Mouse (Mus musculus) limb, embryonic 11.5 days (tissue): ENCODE data around the gene Olfr920. TPM values are rescaled to one million over a fixed set of nuclear protein-coding genes. Genes with fewer than 3 reads are reported as not detected.

Experiments
- ATAC-seq: fragments of 200-750 bp; cut with Nextera tagmentation; 2 replicates; pipeline ENCODE4 v1.8.0; 2017; ENCODE audit warnings: low read depth; ENCODE audit not compliant: insufficient number of reproducible peaks, low FRiP score, low TSS enrichment
- DNase-seq: peaks from one replicate; pipeline ENCODE4 v3.0.0-alpha.2; 2015; ENCODE audit warnings: low spot score
- H3K27ac ChIP-seq: fragments of 300-500 bp; sonication (generic); replicated peaks from 2 replicates; pipeline ENCODE4 v1.5.1; 2014; ENCODE audit warnings: low read depth, mild to moderate bottlenecking, low read length
- H3K27me3 ChIP-seq: fragments of 300-500 bp; sonication (generic); 2 replicates; pipeline ENCODE4 v1.6.1; 2014; ENCODE audit warnings: mild to moderate bottlenecking, low read length, mixed read lengths; ENCODE audit not compliant: control insufficient read depth, insufficient read depth
- H3K36me3 ChIP-seq: fragments of 300-500 bp; sonication (generic); 2 replicates; pipeline ENCODE4 v1.6.1; 2014; ENCODE audit warnings: mild to moderate bottlenecking, low read length, moderate library complexity, mixed read lengths; ENCODE audit not compliant: control insufficient read depth, insufficient read depth
- H3K4me1 ChIP-seq: fragments of 300-500 bp; sonication (generic); 2 replicates; pipeline ENCODE4 v1.6.1; 2014; ENCODE audit warnings: low read length, mixed read lengths; ENCODE audit not compliant: control insufficient read depth, insufficient read depth
- H3K4me2 ChIP-seq: fragments of 300-500 bp; sonication (generic); 2 replicates; pipeline ENCODE4 v1.6.1; 2014; ENCODE audit warnings: low read depth, mild to moderate bottlenecking, moderate library complexity; ENCODE audit not compliant: severe bottlenecking
- H3K4me3 ChIP-seq: fragments of 300-500 bp; sonication (generic); 2 replicates; pipeline ENCODE4 v1.5.1; 2014; ENCODE audit warnings: low read depth, low read length
- H3K9ac ChIP-seq: fragments of 300-500 bp; sonication (generic); 2 replicates; pipeline ENCODE4 v1.6.1; 2014; ENCODE audit warnings: mild to moderate bottlenecking, low read length
- H3K9me3 ChIP-seq: fragments of 300-500 bp; sonication (generic); 2 replicates; pipeline ENCODE4 v1.6.1; 2016; ENCODE audit warnings: low read length; ENCODE audit not compliant: control insufficient read depth
- WGBS: fragments of 180-500 bp; shearing (Covaris S2); extraction: QIAGEN DNeasy Blood & Tissue Kit; methylation state at CpG from one replicate; pipeline ENCODE4 v1.1.7; 2014; 5-methylcytosine and 5-hydroxymethylcytosine counted together
- polyA plus RNA-seq: library from polyadenylated mRNA; unstranded; fragments of >200 nt; fragmentation: Nextera tagmentation; extraction: Ambion mirVana; gene quantifications from 2 replicates; pipeline ENCODE4 v1.2.1, GENCODE M21; 2014

Gene Olfr920
- polyA plus RNA-seq, 1 experiment from 2014 or later: not detected

GRCm38 (mm10) chr9:38792689-38793088 lies 40.6 kb downstream of the Olfr920 start:
- Histone ChIP-seq H3K36me3 (no peaks in the 10 kb centered on the region), H3K4me2 (no peak overlapping the region), H3K27ac (no peak overlapping the region), H3K9me3 (no peaks in the 10 kb centered on the region), H3K4me1 (no peaks in the 10 kb centered on the region), H3K27me3 (no peaks in the 10 kb centered on the region), H3K9ac (no peak overlapping the region), H3K4me3 (no peak overlapping the region)
- DNase-seq: no peak
- no peak for ATAC-seq
- 88% methylated on average over 2 of the region's 2 CpGs for WGBS

- ATAC-seq: no peak
- Histone ChIP-seq H3K4me1 (no peaks in the 10 kb centered on the region), H3K27me3 (no peaks in the 10 kb centered on the region), H3K36me3 (no peaks in the 10 kb centered on the region), H3K9me3 (no peaks in the 10 kb centered on the region), H3K27ac (no peak overlapping the region), H3K9ac (no peak overlapping the region), H3K4me2 (no peak overlapping the region), H3K4me3 (no peak overlapping the region)
- DNase-seq: no peak
These were observed 53.6 kb downstream of the Olfr920 start for GRCm38 (mm10) chr9:38805696-38806095.

Other genes with a start within 250 kb of the Olfr920 start
- not detected in 2 replicates for gene Olfr911-ps1, start 230.7 kb upstream of the Olfr920 start, polyA plus RNA-seq
- not detected in 2 replicates for gene Olfr910, start 214.4 kb upstream of the Olfr920 start, polyA plus RNA-seq
- not detected in 2 replicates for gene Olfr912, start 172.1 kb upstream of the Olfr920 start, polyA plus RNA-seq
- gene Olfr913, start 159.5 kb upstream of the Olfr920 start, polyA plus RNA-seq: not detected in 2 replicates
- not detected in 2 replicates for gene Olfr914, start 147.2 kb upstream of the Olfr920 start, polyA plus RNA-seq
- not detected in 2 replicates for gene Olfr916, start 92.4 kb upstream of the Olfr920 start, polyA plus RNA-seq
- gene Olfr917, start 86.5 kb upstream of the Olfr920 start, polyA plus RNA-seq: not detected in 2 replicates
- gene Olfr918, start 77.7 kb upstream of the Olfr920 start, polyA plus RNA-seq: not detected in 2 replicates
- not detected in 2 replicates for gene Olfr919, start 48.6 kb upstream of the Olfr920 start, polyA plus RNA-seq
- 10.2 and 11.9 TPM in 2 replicates for gene Vwa5a, start 34.0 kb upstream of the Olfr920 start, polyA plus RNA-seq
- not detected in 2 replicates for gene Olfr921, start 20.8 kb downstream of the Olfr920 start, polyA plus RNA-seq
- not detected in 2 replicates for gene Olfr922, start 62.3 kb downstream of the Olfr920 start, polyA plus RNA-seq
- not detected in 2 replicates for gene Olfr923, start 74.2 kb downstream of the Olfr920 start, polyA plus RNA-seq
- gene Olfr924, start 92.2 kb downstream of the Olfr920 start, polyA plus RNA-seq: not detected in 2 replicates
- gene Olfr26, start 102.8 kb downstream of the Olfr920 start, polyA plus RNA-seq: not detected in 2 replicates
- gene Olfr926, start 124.8 kb downstream of the Olfr920 start, polyA plus RNA-seq: not detected in 2 replicates
- not detected in 2 replicates for gene Olfr930, start 177.5 kb downstream of the Olfr920 start, polyA plus RNA-seq
- gene Olfr933, start 220.0 kb downstream of the Olfr920 start, polyA plus RNA-seq: not detected in 2 replicates
- gene Olfr934, start 236.0 kb downstream of the Olfr920 start, polyA plus RNA-seq: not detected in 2 replicates
- not detected in 2 replicates for gene Olfr935, start 247.4 kb downstream of the Olfr920 start, polyA plus RNA-seq